Mouse (Mus musculus) retina, postnatal 7 days (tissue): ENCODE data around the gene Kpna6.

ENCODE experiments used
- DNase-seq: peaks from one replicate; pipeline ENCODE4 v3.0.0-alpha.2; 2012; ENCODE audit warnings: low read depth, low spot score

Gene Kpna6

GRCm38 (mm10) chr4:129618031-129618430 is 54.5 kb downstream of the Kpna6 start:
- no peak for DNase-seq

GRCm38 (mm10) chr4:129617121-129617641 is 55.4 kb downstream of the Kpna6 start:
- no peak for DNase-seq

GRCm38 (mm10) chr4:129616631-129617030 is 55.9 kb downstream of the Kpna6 start:
- no peak for DNase-seq

- no peak for DNase-seq
These were observed 56.7 kb downstream of the Kpna6 start for GRCm38 (mm10) chr4:129615801-129616290.

GRCm38 (mm10) chr4:129614093-129614492 is 58.5 kb downstream of the Kpna6 start, which contains the start of gene Dcdc2b:
TSS of gene Dcdc2b (minus strand) at chr4:129614257.
- DNase-seq = no peak

GRCm38 (mm10) chr4:129610472-129610871 is 62.1 kb downstream of the Kpna6 start:
- no peak for DNase-seq

GRCm38 (mm10) chr4:129610026-129610425 is 62.5 kb downstream of the Kpna6 start:
- no peak for DNase-seq

- DNase-seq = no peak
These were observed 63.4 kb downstream of the Kpna6 start for GRCm38 (mm10) chr4:129609139-129609631.

- peak; percentile 79 for DNase-seq
These were observed 64.0 kb downstream of the Kpna6 start for GRCm38 (mm10) chr4:129608426-129609025.

GRCm38 (mm10) chr4:129600233-129601158 is 72.1 kb downstream of the Kpna6 start, which contains the start of the genes Eif3i and Tmem234:
TSS of gene Eif3i (minus strand) at chr4:129600648.
TSS of gene Tmem234 (plus strand) at chr4:129600668.
- peak; percentile 68 for DNase-seq
